Mouse (Mus musculus) lung, postnatal 10 days (tissue): ENCODE results near the gene Bcas1.

ENCODE experiments used
- DNase-seq: peaks from one replicate; pipeline ENCODE4 v3.0.0; 2021

The Bcas1 gene

DNA sequence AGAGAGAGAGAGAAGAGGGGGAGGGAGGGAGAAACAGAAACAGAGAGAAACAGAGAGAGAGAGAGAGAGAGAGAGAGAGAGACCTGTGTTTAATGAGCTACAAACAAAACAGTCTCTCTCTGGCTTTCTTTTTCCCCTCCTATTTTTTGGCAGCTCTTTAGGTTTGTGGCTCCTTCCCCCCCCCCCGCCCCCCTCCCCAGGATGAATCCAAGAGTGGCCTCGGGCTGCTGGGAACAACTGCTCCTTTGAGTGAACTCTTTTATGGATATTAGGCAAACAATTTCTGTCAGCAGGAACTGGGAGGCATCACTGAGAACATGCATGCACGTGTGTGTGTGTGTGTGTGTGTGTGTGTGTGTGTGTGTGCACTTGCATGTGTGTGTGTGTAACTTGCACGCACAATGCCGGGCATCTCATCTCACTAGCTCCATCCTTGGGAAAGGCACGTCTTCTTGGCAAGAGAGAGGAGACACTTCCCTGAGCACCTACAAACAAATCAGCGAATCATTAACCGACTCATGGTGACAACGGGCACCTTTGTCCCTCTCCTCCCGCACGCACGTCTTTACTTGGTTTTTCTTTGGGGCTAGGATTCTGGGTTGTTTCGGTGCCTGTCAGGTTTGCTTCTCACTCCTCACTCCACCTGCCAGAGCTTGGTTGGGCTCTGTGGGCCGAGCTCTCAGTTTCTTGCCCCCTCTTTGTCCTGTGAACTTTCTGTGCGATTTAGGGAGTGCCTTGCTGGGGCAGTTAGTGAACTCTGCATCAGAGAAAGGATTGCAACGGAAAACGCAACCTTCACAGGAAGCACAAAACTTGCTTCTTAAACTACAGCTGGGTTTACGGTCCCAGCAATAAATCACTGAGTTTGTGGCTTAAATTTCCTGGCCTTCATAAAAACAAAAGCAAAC lies 82.9 kb downstream of the Bcas1 start:
- no peak for DNase-seq

- DNase-seq = no peak
These were observed 83.8 kb downstream of the Bcas1 start for GRCm38 (mm10) chr2:170343819-170344317.

GRCm38 (mm10) chr2:170343133-170343818 lies 84.4 kb downstream of the Bcas1 start:
- peak; percentile 91 for DNase-seq

DNA sequence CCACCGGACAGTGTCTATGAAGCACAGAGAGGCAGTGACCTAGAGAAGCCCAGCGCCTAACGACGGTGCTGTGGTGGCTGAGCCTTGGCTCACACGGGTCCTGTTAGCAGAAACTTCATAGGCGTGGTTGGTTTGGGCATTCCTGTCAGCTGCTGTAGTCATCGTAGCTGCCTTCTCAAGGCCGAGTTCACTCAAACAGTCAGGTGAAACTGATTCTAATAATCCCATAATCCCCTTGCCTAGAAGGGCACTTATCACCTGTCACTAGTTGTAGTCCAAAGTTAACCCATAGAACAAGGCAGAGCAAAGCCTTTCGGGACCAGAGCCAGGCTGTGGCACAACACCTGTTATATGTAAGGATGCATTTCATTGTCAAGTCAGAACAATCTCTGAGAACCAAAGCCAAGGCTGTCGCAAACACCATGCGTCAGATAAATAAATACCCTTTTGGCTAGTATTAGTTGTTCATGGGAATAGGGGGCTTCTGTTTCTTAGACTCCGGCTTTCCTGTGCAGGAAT lies 85.3 kb downstream of the Bcas1 start:
- no peak for DNase-seq

- no peak for DNase-seq
These were observed 86.5 kb downstream of the Bcas1 start for GRCm38 (mm10) chr2:170341179-170341578.

DNA sequence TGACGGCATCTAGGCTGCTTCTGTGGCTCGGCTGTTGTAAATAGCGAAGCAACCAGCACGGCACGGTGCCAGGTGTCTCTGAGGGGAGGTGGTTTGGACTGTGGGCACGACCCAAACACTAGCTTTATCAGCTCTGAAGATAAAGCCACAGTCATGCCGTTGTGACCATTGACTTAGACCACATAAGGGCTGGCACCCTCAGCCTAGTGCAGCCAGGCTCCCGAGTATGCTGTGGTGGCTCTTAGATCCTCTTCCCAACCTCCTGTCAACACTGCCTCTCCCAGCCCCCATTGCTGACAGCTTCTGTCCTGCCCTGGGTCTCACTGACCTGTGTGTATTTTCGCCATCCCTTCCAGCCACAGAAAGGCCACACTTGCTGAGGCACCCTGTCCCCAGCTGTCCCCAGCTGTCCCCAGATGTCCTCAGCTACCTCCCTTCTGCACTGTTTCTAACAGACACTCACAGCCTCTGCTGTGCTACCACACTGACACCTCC lies 91.3 kb downstream of the Bcas1 start:
- peak; percentile 55 for DNase-seq

DNA sequence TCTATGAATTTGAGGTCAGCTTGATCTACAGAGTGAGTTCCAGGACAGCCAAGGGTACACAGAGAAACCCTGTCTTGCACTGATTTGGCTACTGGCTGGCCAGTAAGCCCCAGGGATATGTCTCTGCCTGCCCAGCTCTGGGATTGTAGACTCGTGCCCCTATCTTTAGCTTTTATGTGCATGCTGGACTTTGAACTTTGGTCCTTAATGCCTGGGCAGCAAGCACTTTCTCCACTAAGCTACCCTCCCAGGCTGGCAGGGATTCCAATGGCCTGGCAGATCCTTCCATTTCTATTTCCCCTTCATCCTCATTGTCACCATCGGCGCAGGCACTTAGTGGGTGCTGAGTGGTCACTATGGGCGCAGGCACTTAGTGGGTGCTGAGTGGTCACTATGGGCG lies 92.5 kb downstream of the Bcas1 start:
- DNase-seq = no peak

DNA sequence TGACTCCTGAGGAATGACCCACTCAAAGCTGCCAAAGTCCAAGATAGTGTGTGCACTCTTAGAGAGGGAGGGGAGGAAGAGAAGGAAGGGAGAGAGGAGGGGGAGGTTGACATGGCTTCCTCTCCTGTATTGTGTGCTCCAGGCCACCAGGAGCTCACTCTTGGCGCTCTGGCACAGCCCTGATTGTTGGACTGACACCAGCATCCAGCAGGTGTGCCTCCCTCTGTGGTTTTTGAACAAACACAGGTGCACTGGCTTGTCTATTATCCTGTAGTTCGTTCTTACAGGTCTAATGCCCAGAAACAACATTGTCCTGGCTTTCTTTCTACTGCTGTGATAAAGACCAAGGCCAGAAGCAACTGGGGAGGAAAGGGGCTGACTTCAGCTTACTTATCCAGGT lies 95.8 kb downstream of the Bcas1 start:
- no peak for DNase-seq

GRCm38 (mm10) chr2:170330466-170330865 lies 97.2 kb downstream of the Bcas1 start:
- peak; percentile 60 for DNase-seq

GRCm38 (mm10) chr2:170329921-170330320 lies 97.7 kb downstream of the Bcas1 start:
- DNase-seq = no peak

DNA sequence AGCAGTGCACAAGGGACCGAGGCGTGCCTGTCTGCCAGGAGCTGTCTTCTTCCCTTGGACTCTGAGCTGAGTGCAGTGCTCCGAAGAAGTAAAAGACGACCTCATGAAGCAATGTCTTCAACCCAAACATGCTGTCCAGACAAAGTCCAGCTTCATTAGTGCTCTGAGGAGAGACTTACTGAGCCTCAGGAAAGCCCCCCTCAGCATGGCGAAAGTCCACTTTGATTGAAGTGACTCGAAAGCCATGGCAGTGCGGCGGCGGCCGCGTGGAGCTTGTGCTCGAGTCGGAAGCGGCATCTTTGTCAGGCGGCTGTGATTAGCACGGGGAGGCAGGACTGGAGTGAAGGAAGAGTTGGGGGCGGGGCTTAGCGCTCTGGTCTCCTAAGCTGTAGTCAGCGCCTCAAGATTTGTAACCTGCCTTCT lies 103.7 kb downstream of the Bcas1 start:
- peak; percentile 84 for DNase-seq

DNA sequence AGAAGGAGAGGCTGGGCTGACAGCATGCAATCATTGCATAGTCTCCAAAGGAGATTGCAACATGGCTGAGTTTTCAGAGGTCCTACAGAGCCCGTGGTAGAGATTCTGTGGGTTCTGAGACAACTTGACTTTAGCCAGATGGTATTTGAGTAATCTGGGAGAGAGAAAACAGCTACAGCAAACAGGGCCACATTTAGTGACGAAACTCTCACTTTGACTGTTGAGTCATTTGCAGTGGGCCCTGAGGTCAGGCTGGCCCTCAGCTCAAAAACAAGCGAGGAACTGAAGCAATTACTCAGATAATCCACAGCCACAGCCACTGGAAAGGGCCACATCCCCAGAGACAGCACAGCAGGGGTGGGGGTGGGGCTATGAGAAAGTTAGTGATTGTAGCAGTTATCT lies 105.6 kb downstream of the Bcas1 start:
- peak; percentile 17 for DNase-seq

DNA sequence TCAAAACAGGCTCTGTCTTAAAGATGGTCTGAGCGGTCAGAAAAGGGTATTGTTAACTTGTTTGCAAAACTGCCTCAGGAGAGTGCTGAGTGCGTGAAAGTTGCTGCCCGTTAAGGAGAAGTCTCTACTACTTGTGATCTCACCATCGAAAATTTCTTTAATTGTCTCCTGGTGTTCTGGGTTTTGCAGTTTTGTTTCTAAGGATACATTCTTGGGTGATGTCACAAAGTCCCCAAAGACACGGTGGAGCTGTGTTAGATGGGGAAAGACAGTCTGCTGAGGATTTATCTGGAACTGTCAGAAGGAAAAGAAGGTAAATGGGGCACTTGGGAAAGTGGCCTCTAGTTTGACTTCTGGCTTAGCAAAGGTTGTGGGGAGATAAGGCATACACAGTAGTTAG lies 106.1 kb downstream of the Bcas1 start:
- DNase-seq = no peak

- peak; percentile 24 for DNase-seq
These were observed 107.8 kb downstream of the Bcas1 start for GRCm38 (mm10) chr2:170319533-170320463.

DNA sequence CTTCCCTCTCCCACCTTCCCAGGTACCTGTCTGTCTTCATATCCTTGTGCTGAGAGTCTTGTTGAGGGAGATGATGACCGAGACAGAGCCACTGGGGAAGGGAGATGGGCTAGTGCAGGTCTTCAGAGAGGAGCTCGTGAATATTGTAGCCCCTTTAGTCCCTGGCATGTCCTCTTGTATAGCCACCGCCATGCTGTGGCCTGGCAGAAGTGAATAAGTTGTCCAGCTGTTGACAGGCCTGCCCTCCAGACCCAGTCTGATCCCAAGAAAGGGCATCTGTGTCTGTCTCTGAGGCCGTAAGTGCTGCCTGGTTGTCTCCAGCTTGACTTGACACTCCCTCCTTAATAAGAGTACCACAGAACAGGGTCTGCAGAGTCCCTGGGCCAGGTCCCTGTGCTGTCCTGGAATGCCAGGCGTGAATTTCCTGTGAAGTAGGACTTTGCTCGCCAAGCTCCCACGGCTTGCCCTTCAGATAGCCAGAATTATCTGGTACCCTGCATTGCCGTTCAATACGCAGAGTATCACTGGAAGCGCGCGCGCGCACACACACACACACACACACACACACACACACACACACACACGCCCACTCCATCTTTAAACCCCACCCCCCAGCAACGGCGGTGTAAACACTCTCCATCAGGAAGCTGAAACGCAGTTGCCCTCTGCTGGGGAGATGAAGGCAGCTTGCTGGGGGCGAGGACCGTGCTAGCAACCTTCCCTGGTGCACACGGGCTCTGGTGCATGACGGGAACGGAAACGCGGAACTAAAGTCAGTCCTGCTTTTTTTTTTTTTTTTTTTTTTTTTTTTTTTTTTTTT lies 108.7 kb downstream of the Bcas1 start:
- DNase-seq = peak; percentile 97

- no peak for DNase-seq
These were observed 110.9 kb downstream of the Bcas1 start for GRCm38 (mm10) chr2:170316774-170317173.

- no peak for DNase-seq
These were observed 111.3 kb downstream of the Bcas1 start for GRCm38 (mm10) chr2:170316344-170316743.

DNA sequence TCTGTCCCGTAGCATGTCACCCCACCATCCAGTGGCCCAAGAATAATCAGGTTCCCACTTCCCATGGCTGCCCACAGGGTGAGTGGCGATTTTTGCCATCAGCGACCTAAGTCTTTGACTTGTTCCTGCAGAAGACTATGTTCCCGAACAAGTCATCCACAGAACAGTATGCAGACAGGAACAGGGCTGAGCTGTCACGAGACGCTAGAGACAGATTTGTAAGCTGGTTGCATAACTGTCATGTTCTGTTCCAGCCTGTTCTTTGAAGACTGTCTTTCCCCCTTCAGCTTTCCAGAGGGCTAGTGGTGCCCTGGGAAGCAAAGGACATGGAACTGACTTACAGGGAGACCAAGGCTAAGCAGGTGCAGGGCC lies 116.7 kb downstream of the Bcas1 start:
- no peak for DNase-seq

GRCm38 (mm10) chr2:170310310-170310987 lies 117.2 kb downstream of the Bcas1 start:
- no peak for DNase-seq

GRCm38 (mm10) chr2:170308966-170309365 lies 118.7 kb downstream of the Bcas1 start:
- DNase-seq = peak; percentile 49
